In genomic region chr9:120737956-120738355, GRCm38 (mm10) we compare ENCODE assay signal across 10 mouse cellular contexts.
DNase-seq lines count a peak whose midpoint lies in the region; ATAC-seq and TF ChIP-seq lines count a peak whose summit lies in the region.
"Had no signal": no experiment of that assay in that cellular context is flagged by ENCODE, and none has a peak within 500 bp of the region (broad histone marks: within the 10 kb centered on the region; RNA-seq: fewer than 3 reads in every experiment).

No protein-coding gene starts in this region.

- H3K27ac ChIP-seq in gastrocnemius, adult 2 months: 0 out of 2 replicates have a peak overlapping the region, but pooled peaks have one; percentile 77
- H3K27ac ChIP-seq in MEL (ENCODE audit: control insufficient read depth, low read depth, low read length): no peak overlapping the region
- H3K27ac ChIP-seq in heart, embryonic 12.5 days (ENCODE audit: poor library complexity, severe bottlenecking): peak overlapping the region; percentile 78
- no peak overlapping the region for H3K27ac ChIP-seq in liver, embryonic 12.5 days

- DNase-seq in gastrocnemius, adult 2 months: no peak
- DNase-seq in gastrocnemius, adult 18-20 months (ENCODE audit: low spot score): no peak
- no peak for DNase-seq in MEL (ENCODE audit: low read depth, low spot score)
- no peak for DNase-seq in layer of hippocampus, postnatal 25 days (ENCODE audit: extremely low spot score in 1 of 2, low spot score in 1 of 2)
- no peak for DNase-seq in cerebellum, adult 8-10 months
- DNase-seq in urinary bladder, postnatal 10 days (ENCODE audit: low spot score): no peak
- DNase-seq: gastrocnemius, postnatal 10 days; kidney, postnatal 4 days had no signal

- no peaks in the 10 kb centered on the region for H3K79me2 ChIP-seq in MEL (ENCODE audit: control insufficient read depth, insufficient read depth, low read length, poor library complexity)

- no peak for TF ChIP-seq RAD21 in MEL (IDR thresholded peaks at IDR 0.05; ENCODE audit: low read depth, low read length)

- no peaks in the 10 kb centered on the region for H3K9me3 ChIP-seq in MEL (replicated peaks; ENCODE audit: insufficient read depth, low read length)
- 0 out of 2 replicates have a peak, but pooled peaks cover 4% of the 10 kb centered on the region for H3K9me3 ChIP-seq in heart, embryonic 12.5 days (replicated peaks)
- no peaks in the 10 kb centered on the region for H3K9me3 ChIP-seq in liver, embryonic 12.5 days (replicated peaks)

- TF ChIP-seq CTCF in gastrocnemius, adult 2 months (IDR thresholded peaks at IDR 0.05): no peak
- TF ChIP-seq CTCF in MEL (IDR thresholded peaks at IDR 0.05 in 2 of 3, conservative IDR thresholded peaks at IDR 0.05 in 1 of 3; ENCODE audit: control insufficient read depth in 1 of 3, insufficient read depth in 1 of 3, low read depth in 2 of 3, low read length in 3 of 3, poor library complexity in 1 of 3, severe bottlenecking in 1 of 3): no peak

- H3K27me3 ChIP-seq in MEL (ENCODE audit: control insufficient read depth in 1 of 2, insufficient read depth in 2 of 2, low read length in 2 of 2): no peaks in the 10 kb centered on the region
- no peaks in the 10 kb centered on the region for H3K27me3 ChIP-seq in heart, embryonic 12.5 days (replicated peaks)
- no peaks in the 10 kb centered on the region; the same call in 1 of the 2 replicates for H3K27me3 ChIP-seq in liver, embryonic 12.5 days (replicated peaks)

- H3K4me1 ChIP-seq in MEL (ENCODE audit: control insufficient read depth in 1 of 2, insufficient read depth in 2 of 2, low read length in 2 of 2): peaks cover 13 to 29% of the 10 kb centered on the region in 2 experiments
- peaks cover 66% of the 10 kb centered on the region for H3K4me1 ChIP-seq in heart, embryonic 12.5 days (replicated peaks)
- H3K4me1 ChIP-seq in liver, embryonic 12.5 days: peaks cover 15% of the 10 kb centered on the region

- ATAC-seq in heart, embryonic 12.5 days (ENCODE audit: insufficient number of reproducible peaks, low FRiP score): 0 out of 2 replicates have a peak, but pooled peaks have one; percentile 11
- 0 out of 2 replicates have a peak, but pooled peaks have one; percentile 38 for ATAC-seq in liver, embryonic 12.5 days

- H3K4me2 ChIP-seq in heart, embryonic 12.5 days: no peak overlapping the region
- no peak overlapping the region for H3K4me2 ChIP-seq in liver, embryonic 12.5 days

- H3K4me3 ChIP-seq in gastrocnemius, adult 2 months: no peak overlapping the region
- no peak overlapping the region for H3K4me3 ChIP-seq in MEL (ENCODE audit: control insufficient read depth in 1 of 2, insufficient read depth in 1 of 2, low read depth in 2 of 2, low read length in 2 of 2)
- no peak overlapping the region for H3K4me3 ChIP-seq in heart, embryonic 12.5 days
- no peak overlapping the region for H3K4me3 ChIP-seq in liver, embryonic 12.5 days

- 0% methylated on average over 1 of the region's 1 CpGs for WGBS in heart, embryonic 12.5 days
- 3% methylated on average over 1 of the region's 1 CpGs for whole genome bisulfite sequencing in liver, embryonic 12.5 days (ENCODE audit: insufficient replicate concordance)

- no peak for TF ChIP-seq POLR2A in MEL (IDR thresholded peaks at IDR 0.05; ENCODE audit: control insufficient read depth in 1 of 2, insufficient read depth in 1 of 2, low read depth in 1 of 2, low read length in 2 of 2, poor library complexity in 1 of 2)

- no peak overlapping the region for H3K9ac ChIP-seq in MEL (ENCODE audit: control insufficient read depth, low read depth, low read length, poor library complexity, severe bottlenecking)
- no peak overlapping the region for H3K9ac ChIP-seq in heart, embryonic 12.5 days
- H3K9ac ChIP-seq in liver, embryonic 12.5 days: no peak overlapping the region

- H3K36me3 ChIP-seq in MEL (ENCODE audit: control insufficient read depth in 1 of 2, insufficient read depth in 2 of 2, low read length in 2 of 2): peaks cover 0 to 7% of the 10 kb centered on the region in 2 experiments; a peak in 2 of 4 replicates
- H3K36me3 ChIP-seq in heart, embryonic 12.5 days: no peaks in the 10 kb centered on the region
- no peaks in the 10 kb centered on the region for H3K36me3 ChIP-seq in liver, embryonic 12.5 days

- TF ChIP-seq EP300 in MEL (IDR thresholded peaks at IDR 0.05; ENCODE audit: low read depth in 1 of 2, low read length in 2 of 2): no peak

- intact Hi-C loops in gastrocnemius, adult 2 months (cut with DNase I): no loop called here

TF ChIP-seq in MEL, 35 proteins besides CTCF, POLR2A, EP300 and RAD21:
- 0 out of 2 replicates have a peak, but pooled peaks have one; percentile 25 for TF ChIP-seq ETS1 (IDR thresholded peaks at IDR 0.05; ENCODE audit: low read depth, low read length)
- no peak for TF ChIP-seq USF2 (IDR thresholded peaks at IDR 0.05; ENCODE audit: borderline replicate concordance in 1 of 2, insufficient read depth in 1 of 2, low read depth in 1 of 2, low read length in 2 of 2)
- 0 out of 2 replicates have a peak, but pooled peaks have one; percentile 7 for TF ChIP-seq GATA1 (IDR thresholded peaks at IDR 0.05; ENCODE audit: low read depth, low read length)

Comparison
In these comparisons a context has a peak if more than half of its experiments do, and no peak if none do; other contexts are left out.
1. H3K27ac ChIP-seq: peak in gastrocnemius, adult 2 months (single experiment) and heart, embryonic 12.5 days (single experiment); none in MEL (single experiment) and liver, embryonic 12.5 days (single experiment).